Mouse (Mus musculus): Measurements from ENCODE around the gene Vmn1r63.
"Not testable (repeated sequence)": the region's sequence is repeated elsewhere in the genome, so short reads cannot be mapped to it uniquely, and the experiment has no call there.

The Vmn1r63 gene

GRCm38 (mm10) chr7:5805345-5805744 is at the start of gene Vmn1r63:
Vmn1r63 (minus strand) TSS chr7:5805445.
- DNase-seq (ENCODE audit: low spot score) = not testable (repeated sequence)
